Mouse (Mus musculus): ENCODE results near the gene Golga2. TPM values are rescaled to one million over a fixed set of nuclear protein-coding genes. Genes with fewer than 3 reads are reported as not detected.

Golga2 gene
- polyA plus RNA-seq, 1 experiment from 2014 or later, result 24.9 TPM

DNA sequence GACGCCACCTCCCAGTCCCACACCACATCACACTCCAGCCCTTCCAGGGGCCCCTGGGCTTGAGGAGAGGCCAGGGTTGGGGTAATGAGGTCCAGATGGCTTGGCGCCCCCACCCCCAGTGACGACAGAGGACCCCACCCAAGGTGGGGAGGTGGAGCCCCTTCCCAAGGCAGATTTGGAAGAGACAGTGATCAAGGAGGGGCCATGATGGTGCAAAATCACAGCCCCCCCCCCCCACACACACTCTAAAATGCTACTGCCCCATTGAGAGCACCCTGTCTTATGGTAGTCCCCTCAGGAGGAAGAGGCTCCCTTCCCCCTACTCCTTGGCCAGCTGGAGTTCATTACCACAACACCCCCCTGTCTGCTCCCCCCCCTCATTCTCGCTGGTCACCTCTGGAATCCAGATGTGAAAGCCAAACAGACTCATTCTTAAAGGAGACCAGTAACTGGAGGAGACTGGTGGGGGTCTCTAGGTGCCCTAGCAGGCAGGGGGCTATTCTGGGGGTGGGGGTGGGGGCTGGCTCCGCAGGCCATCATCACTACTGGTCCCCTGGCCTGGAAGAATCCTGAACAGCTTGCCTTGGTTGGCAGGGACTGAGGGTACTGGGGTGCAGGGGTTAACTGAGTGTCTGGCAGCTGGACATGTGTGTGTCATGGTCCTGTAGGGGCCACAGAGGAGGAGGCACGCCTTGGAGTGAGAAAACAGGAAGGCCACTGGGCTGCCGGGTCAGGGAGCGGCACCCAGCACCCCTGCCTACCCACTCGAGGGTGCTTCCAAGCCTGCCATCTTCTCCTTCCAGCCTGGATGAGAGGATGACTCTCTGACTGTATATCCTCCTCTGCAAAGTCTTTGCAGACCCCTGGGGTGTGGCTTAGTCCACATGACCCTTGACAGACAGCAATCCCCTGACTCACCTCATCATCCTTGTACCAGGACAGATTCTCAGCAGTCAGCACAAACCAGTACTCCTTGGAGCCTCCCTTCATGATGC is 32.7 kb downstream of the Golga2 start:
- Histone ChIP-seq H3K27me3 (no peaks in the 10 kb centered on the region), H3K9me3 (no peaks in the 10 kb centered on the region), H3K9ac (replicated peaks) (0 out of 2 replicates have a peak overlapping the region, but pooled peaks have one; percentile 94), H3K4me1 (replicated peaks) (peaks cover 64% of the 10 kb centered on the region), H3K36me3 (peaks cover 29% of the 10 kb centered on the region), H3K4me3 (replicated peaks) (peak overlapping the region; percentile 63), H3K4me2 (peak overlapping the region; percentile 93), H3K27ac (peak overlapping the region; percentile 100)
- WGBS, result 13% methylated on average over 9 of the region's 9 CpGs
- peak; percentile 48 for ATAC-seq (ENCODE audit: insufficient number of reproducible peaks, insufficient read depth, low FRiP score, low TSS enrichment, low read depth)

DNA sequence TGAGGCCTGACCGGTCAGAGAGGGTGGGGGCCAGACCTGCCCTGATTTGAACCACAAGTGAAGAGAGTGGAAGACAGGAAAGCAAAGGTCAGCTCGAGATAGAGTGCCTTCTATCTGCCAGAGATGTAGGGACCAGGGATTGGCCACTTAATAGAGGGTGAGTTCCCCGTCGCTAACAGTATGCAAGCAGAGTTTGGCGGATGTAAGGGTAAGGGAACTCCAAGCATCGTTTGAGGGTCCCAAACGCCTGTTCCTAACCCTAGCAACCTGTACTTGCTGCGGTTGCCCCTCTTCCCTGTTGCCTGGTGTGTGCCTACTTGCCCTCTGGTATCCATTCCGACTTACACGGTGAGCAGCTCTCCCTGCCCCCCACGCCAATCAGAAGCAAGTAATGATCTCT is 33.5 kb downstream of the Golga2 start:
- no peak overlapping the region for H3K4me3 ChIP-seq (replicated peaks)

DNA sequence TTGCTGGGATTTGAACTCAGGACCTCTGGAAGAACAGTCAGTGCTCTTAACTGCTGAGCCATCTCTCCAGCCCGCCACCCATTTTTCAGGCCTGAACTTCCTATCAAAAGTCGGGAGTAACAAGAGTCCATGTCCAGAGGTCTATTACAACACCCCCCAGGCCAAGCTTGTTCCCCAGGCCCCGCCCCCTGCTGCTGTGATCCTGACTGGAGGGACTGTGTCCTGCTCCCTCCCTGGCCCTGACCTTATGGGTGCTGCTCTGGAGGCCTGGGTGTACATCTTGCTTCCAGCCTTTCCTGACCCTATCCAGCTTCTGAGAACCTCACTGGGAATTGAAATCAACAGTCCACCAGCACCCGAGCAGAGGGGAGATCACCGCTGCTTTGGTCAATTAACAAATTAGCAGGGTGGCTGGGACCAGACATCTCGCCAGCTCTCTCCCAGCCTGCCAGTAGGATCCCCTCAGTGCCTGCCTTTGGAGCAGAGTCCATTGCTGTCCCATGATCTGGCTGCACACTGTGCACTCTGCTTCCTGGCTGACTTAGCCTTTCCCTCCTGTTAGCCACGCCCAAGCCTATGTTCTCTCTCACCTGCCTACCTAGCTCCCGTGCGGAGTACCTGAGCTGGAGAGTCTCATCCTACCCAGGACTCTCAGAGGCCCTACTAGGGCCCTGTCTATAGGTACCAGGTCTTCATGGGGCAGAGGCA is 34.6 kb downstream of the Golga2 start:
- ATAC-seq (ENCODE audit: insufficient number of reproducible peaks, insufficient read depth, low FRiP score, low TSS enrichment, low read depth), result no peak
- WGBS, result 65% methylated on average over 9 of the region's 9 CpGs
- peak overlapping the region; percentile 60 for H3K27ac ChIP-seq

More for the DNA sequence above, 33.5 kb downstream of the Golga2 start:
- H3K4me1 ChIP-seq (replicated peaks), result peaks cover 61% of the 10 kb centered on the region
- H3K27ac ChIP-seq, result peak overlapping the region; percentile 100
- peak overlapping the region; percentile 93 for H3K4me2 ChIP-seq
- no peak overlapping the region for H3K9ac ChIP-seq (replicated peaks)
- WGBS, result 48% methylated on average over 11 of the region's 11 CpGs
- ATAC-seq (ENCODE audit: insufficient number of reproducible peaks, insufficient read depth, low FRiP score, low TSS enrichment, low read depth), result no peak
- H3K9me3 ChIP-seq, result no peaks in the 10 kb centered on the region
- no peaks in the 10 kb centered on the region for H3K27me3 ChIP-seq
- peaks cover 29% of the 10 kb centered on the region for H3K36me3 ChIP-seq

DNA sequence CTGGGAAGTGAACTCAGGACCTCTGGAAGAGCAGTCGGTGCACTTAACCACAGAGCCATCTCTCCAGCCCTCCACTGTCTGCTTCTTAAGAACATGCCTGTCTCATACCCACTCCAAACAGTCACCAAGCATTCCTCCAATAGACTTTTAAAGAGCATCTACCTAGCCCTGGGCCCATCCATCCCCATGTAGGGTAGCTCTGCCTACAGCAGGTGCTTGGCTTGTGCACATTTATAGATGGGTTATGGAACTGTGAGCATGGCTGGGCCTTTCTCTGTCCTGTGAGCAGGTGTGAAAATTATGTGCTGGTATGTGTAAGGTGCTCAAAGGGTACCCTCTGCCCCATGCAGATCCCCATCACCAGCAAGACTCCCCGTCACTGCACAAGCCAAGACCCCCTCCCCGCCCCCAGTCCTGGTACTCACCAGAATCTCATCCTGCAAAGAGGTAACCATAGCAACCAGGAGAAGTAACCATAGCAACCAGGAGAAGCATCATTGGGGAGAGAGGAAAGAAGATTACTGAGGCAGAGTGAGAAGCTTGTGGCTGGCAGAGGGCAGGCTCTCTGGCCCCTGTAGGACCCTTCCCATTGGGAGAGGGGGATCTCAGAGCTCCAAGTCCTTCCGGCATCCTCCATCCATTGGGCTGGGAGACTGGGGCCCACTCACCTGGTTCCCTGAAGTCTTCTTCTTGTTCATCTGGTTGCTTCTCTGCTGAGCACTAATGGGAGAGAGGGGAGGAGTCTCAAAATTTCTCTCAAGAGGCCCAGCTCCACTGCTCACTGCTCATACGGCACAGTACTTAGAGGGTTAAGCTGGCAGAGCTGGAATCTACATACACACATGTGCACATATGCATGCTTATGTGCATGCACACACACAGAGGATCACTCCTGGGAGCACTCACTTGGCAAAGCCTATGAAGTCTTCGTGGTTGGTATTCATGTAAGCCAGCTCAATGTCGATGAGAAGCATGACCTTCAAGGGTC is 35.9 kb downstream of the Golga2 start:
- no peak for ATAC-seq (ENCODE audit: insufficient number of reproducible peaks, insufficient read depth, low FRiP score, low TSS enrichment, low read depth)
- no peak overlapping the region for H3K4me3 ChIP-seq (replicated peaks)
- H3K4me2 ChIP-seq, result no peak overlapping the region
- no peaks in the 10 kb centered on the region for H3K9me3 ChIP-seq
- H3K4me1 ChIP-seq (replicated peaks), result peaks cover 49% of the 10 kb centered on the region
- H3K36me3 ChIP-seq, result peaks cover 44% of the 10 kb centered on the region
- peak overlapping the region; percentile 60; the same call in 1 of the 2 replicates for H3K27ac ChIP-seq
- no peaks in the 10 kb centered on the region for H3K27me3 ChIP-seq
- no peak overlapping the region for H3K9ac ChIP-seq (replicated peaks)
- 83% methylated on average over 7 of the region's 7 CpGs for WGBS

More for the DNA sequence above, 34.6 kb downstream of the Golga2 start:
- Histone ChIP-seq H3K9me3 (no peaks in the 10 kb centered on the region), H3K27me3 (no peaks in the 10 kb centered on the region), H3K36me3 (peaks cover 39% of the 10 kb centered on the region), H3K9ac (replicated peaks) (no peak overlapping the region), H3K4me3 (replicated peaks) (no peak overlapping the region), H3K4me1 (replicated peaks) (peaks cover 61% of the 10 kb centered on the region), H3K4me2 (no peak overlapping the region)

DNA sequence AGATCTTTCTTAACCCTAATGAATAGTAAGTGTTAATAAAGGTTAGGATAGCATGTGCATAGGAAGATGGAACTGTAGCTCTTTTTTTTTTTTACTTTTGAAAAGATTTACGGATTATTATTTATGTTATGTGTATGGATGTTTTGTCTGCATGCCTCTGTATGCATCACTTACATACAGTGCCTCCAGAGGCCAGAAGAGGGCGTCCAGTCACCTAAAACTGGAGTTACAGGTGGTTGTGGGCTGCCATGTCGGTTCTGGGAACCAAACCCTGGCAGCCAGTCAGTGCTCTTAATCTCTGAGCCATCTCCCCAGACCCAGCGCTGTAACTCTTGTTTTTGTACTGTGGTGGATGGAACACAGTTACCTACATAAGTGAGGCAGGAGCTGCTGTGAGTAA is 37.1 kb downstream of the Golga2 start:
- Histone ChIP-seq H3K36me3 (peaks cover 45% of the 10 kb centered on the region), H3K4me1 (replicated peaks) (peaks cover 50% of the 10 kb centered on the region), H3K27me3 (no peaks in the 10 kb centered on the region), H3K4me2 (no peak overlapping the region), H3K4me3 (replicated peaks) (no peak overlapping the region), H3K9me3 (no peaks in the 10 kb centered on the region), H3K9ac (replicated peaks) (no peak overlapping the region), H3K27ac (no peak overlapping the region)
- ATAC-seq (ENCODE audit: insufficient number of reproducible peaks, insufficient read depth, low FRiP score, low TSS enrichment, low read depth), result no peak
- WGBS, result 62% methylated on average over 4 of the region's 4 CpGs

DNA sequence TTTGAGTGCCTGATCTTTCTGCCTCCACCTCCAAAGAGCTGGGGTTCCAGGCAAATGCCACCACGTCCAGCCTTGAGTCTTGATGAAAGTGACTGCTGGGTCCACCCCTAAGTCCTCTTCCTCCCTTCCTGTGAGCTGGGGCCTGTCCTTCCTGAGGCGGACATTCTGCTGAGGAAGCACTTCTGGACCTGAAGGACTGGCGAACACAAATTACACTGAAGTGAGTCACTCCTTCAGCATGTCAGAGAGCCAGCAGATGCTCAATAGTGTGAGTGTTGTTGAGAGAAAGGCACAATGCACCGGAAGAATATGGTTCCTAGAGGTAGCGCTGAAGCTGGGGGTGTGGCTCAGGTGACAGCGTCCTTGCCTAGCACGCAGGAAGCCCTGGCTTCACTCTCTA is 38.2 kb downstream of the Golga2 start:
- peak overlapping the region; percentile 64 for H3K27ac ChIP-seq

DNA sequence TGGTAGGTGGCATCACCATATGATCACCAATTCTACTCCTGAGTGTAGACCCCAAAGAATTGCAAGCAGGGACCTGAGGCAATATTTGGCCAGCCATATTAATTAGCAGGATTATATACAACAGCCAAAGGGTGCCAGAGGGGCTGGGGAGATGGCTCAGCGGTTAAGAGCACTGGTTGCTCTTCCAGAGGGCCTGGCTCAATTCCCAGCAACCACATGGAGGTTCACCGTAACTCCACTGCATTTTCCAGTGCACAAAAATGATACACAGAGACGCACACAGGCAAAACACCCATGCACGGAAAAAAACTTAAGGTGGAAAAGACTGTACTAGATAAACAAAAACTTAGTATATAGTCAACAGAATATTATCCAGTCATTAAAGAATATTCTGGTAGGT is 40.0 kb downstream of the Golga2 start:
- WGBS, result 84% methylated on average over 4 of the region's 4 CpGs
- no peak overlapping the region for H3K4me3 ChIP-seq (replicated peaks)

More for the DNA sequence above, 38.2 kb downstream of the Golga2 start:
- peaks cover 45% of the 10 kb centered on the region for H3K36me3 ChIP-seq
- H3K4me2 ChIP-seq, result no peak overlapping the region
- WGBS, result 66% methylated on average over 7 of the region's 7 CpGs
- H3K4me1 ChIP-seq (replicated peaks), result peaks cover 50% of the 10 kb centered on the region
- H3K9ac ChIP-seq (replicated peaks), result no peak overlapping the region
- H3K27me3 ChIP-seq, result no peaks in the 10 kb centered on the region
- no peak for ATAC-seq (ENCODE audit: insufficient number of reproducible peaks, insufficient read depth, low FRiP score, low TSS enrichment, low read depth)
- H3K4me3 ChIP-seq (replicated peaks), result no peak overlapping the region
- no peaks in the 10 kb centered on the region for H3K9me3 ChIP-seq

DNA sequence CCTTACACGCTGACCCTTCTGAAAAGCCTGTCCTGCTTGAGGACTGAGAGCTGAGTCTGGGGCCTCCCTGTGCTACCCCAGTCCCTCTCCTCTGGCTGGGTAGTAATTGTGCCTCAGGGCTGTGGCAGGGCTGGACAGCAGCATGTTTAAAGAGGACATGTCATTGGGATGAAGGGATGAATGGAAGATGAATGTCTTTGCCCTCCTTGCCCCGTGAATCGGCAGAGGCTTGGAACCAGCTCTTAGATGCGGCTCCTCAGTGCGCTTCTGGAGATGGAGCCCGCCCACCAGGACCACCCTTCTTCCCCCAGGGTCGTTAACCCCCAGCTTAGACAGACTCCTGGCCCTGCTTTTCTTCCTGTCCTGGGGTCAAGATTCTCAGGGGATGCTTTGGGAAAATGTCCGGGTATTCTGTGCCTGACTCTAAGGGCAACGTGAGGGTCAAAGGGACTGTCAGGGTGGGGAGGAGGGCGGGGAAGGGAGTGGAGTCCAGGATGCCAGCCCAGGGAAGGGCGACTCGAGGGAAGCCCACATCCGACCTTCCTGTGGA is 41.8 kb downstream of the Golga2 start:
- Histone ChIP-seq H3K9me3 (no peaks in the 10 kb centered on the region), H3K27me3 (no peaks in the 10 kb centered on the region), H3K36me3 (peaks cover 66% of the 10 kb centered on the region), H3K4me3 (replicated peaks) (no peak overlapping the region), H3K4me2 (0 out of 2 replicates have a peak overlapping the region, but pooled peaks have one; percentile 20), H3K9ac (replicated peaks) (no peak overlapping the region), H3K4me1 (replicated peaks) (peaks cover 35% of the 10 kb centered on the region), H3K27ac (peak overlapping the region; percentile 90)
- no peak for ATAC-seq (ENCODE audit: insufficient number of reproducible peaks, insufficient read depth, low FRiP score, low TSS enrichment, low read depth)
- WGBS, result 16% methylated on average over 13 of the region's 13 CpGs

More for the DNA sequence above, 40.0 kb downstream of the Golga2 start:
- H3K4me1 ChIP-seq (replicated peaks), result peaks cover 37% of the 10 kb centered on the region
- ATAC-seq (ENCODE audit: insufficient number of reproducible peaks, insufficient read depth, low FRiP score, low TSS enrichment, low read depth), result no peak
- peaks cover 60% of the 10 kb centered on the region for H3K36me3 ChIP-seq
- no peak overlapping the region for H3K4me2 ChIP-seq
- H3K27me3 ChIP-seq, result no peaks in the 10 kb centered on the region
- no peak overlapping the region for H3K9ac ChIP-seq (replicated peaks)
- no peak overlapping the region for H3K27ac ChIP-seq
- no peaks in the 10 kb centered on the region for H3K9me3 ChIP-seq

DNA sequence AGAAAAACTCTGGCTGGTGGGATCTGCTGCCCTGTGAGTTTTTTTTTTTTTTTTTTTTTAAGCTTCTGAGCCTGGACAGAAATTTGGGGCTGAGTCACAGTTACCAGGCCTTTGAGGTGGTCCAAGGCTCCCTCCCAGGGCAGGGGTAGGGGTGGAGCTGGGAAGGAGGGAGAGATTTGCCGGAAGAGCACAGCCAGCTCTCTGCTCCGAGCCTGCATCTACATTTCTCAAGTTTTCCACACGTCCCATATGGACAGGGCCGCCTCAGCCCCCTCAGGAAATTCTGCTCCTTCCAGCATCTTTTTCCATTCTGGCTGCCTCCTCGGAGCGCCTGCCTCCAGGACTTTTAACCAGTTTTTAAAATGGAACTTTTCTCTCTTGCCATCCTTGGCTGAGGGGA is 42.3 kb downstream of the Golga2 start:
- no peaks in the 10 kb centered on the region for H3K27me3 ChIP-seq
- no peak overlapping the region for H3K4me3 ChIP-seq (replicated peaks)
- H3K4me2 ChIP-seq, result peak overlapping the region; percentile 20; the same call in 1 of the 2 replicates
- no peaks in the 10 kb centered on the region for H3K9me3 ChIP-seq
- 0 out of 2 replicates have a peak overlapping the region, but pooled peaks have one; percentile 31 for H3K9ac ChIP-seq (replicated peaks)
- H3K4me1 ChIP-seq (replicated peaks), result peaks cover 35% of the 10 kb centered on the region
- H3K27ac ChIP-seq, result peak overlapping the region; percentile 90
- H3K36me3 ChIP-seq, result peaks cover 67% of the 10 kb centered on the region
- WGBS, result 21% methylated on average over 6 of the region's 6 CpGs
- ATAC-seq (ENCODE audit: insufficient number of reproducible peaks, insufficient read depth, low FRiP score, low TSS enrichment, low read depth), result peak; percentile 62; the same call in 1 of the 2 replicates

DNA sequence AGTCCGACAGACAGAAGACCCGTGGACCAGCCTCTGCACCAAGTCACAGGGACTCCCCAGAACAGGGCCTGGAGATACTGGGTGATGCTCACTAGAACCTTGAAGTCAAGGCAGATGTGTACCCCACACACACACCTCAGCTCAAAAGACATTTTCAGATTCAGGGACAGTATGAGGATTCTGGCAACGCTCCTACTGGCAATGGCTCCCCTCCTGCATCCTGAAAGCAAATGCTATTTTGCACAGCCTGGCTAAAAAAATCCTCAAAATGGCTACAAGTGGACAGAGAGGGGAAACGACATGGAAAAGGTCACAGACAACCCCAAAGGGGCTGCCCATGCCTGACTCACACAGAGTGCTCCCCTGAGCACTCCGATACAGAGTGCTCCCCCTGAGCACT is 45.0 kb downstream of the Golga2 start:
- Histone ChIP-seq H3K27me3 (no peaks in the 10 kb centered on the region), H3K4me3 (replicated peaks) (no peak overlapping the region), H3K4me1 (replicated peaks) (peaks cover 20% of the 10 kb centered on the region), H3K4me2 (no peak overlapping the region), H3K36me3 (peaks cover 70% of the 10 kb centered on the region), H3K9me3 (no peaks in the 10 kb centered on the region), H3K9ac (replicated peaks) (no peak overlapping the region), H3K27ac (no peak overlapping the region)
- ATAC-seq (ENCODE audit: insufficient number of reproducible peaks, insufficient read depth, low FRiP score, low TSS enrichment, low read depth), result no peak
- WGBS, result 91% methylated on average over 5 of the region's 5 CpGs

All from limb, embryonic 12.5 days (tissue).